Mouse (Mus musculus): Measurements from ENCODE around the gene Gm7694. TPM values are rescaled to one million over a fixed set of nuclear protein-coding genes. Genes with fewer than 3 reads are reported as not detected.
A peak's percentile ranks its signal among the peaks of the same experiment; 100 is the strongest.

Gene Gm7694
- polyA plus RNA-seq, 1 experiment from 2014 or later: 2.1 TPM

DNA sequence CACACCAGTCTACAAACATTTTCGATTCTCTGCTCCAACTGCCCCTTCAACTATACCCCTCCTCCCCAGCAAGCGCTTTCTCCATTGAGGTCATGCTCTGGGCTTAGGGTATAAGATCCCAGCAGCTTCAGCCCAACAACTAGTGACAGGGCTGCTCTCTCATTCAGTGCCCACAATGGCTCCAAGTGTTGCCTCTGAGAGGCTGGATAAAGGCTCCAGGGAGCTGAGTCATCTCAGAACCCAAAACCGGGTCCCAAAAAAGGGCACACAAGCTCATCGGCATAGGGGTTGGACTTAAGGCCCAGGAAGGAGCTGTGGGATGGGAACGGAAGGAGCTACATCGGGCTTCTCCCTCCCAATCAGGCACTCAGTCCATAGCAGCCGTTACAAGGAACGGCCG is 4.4 kb downstream of the Gm7694 start:
- no peak overlapping the region for H3K9ac ChIP-seq (replicated peaks; ENCODE audit: low read length)
- no peaks in the 10 kb centered on the region for H3K36me3 ChIP-seq (ENCODE audit: control insufficient read depth, insufficient read depth, low read length)
- no peak overlapping the region for H3K4me3 ChIP-seq (replicated peaks; ENCODE audit: low read depth, low read length)
- no peaks in the 10 kb centered on the region for H3K27me3 ChIP-seq (ENCODE audit: control insufficient read depth, insufficient read depth, low read length)
- no peak overlapping the region for H3K4me2 ChIP-seq (ENCODE audit: low read length)
- H3K9me3 ChIP-seq (ENCODE audit: control insufficient read depth, low read length): no peaks in the 10 kb centered on the region
- DNase-seq: no peak
- H3K4me1 ChIP-seq (ENCODE audit: control insufficient read depth, insufficient read depth, low read length): no peaks in the 10 kb centered on the region
- 95% methylated on average over 9 of the region's 9 CpGs for WGBS
- no peak for ATAC-seq (ENCODE audit: low FRiP score, low TSS enrichment)
- H3K27ac ChIP-seq (replicated peaks; ENCODE audit: low read depth, low read length): no peak overlapping the region

DNA sequence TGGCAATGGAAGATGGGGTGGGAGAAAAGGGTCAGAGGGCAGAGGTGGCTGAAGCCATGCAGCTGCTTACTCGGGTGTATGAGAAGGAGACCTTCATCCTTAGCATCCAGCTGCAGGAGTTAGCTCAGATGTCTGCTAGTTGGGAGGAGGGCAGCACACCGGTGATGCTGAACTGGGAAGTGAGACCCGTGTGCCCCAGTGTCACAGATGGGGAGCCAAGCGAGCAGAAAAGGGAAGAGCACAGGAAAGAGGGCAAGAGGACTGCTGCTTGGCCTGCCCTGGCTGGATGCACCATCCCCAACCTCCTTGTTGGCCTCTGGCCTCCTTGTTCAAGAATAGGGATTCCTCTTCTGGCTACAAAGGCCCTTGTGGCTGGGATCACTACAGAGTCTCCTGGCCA is 6.6 kb downstream of the Gm7694 start:
- ATAC-seq (ENCODE audit: low FRiP score, low TSS enrichment) (no peak), DNase-seq (no peak)
- no peaks in the 10 kb centered on the region for H3K27me3 ChIP-seq (ENCODE audit: control insufficient read depth, insufficient read depth, low read length)
- H3K9ac ChIP-seq (replicated peaks; ENCODE audit: low read length): no peak overlapping the region
- no peak overlapping the region for H3K27ac ChIP-seq (replicated peaks; ENCODE audit: low read depth, low read length)
- 72% methylated on average over 4 of the region's 4 CpGs for WGBS
- no peak overlapping the region for H3K4me2 ChIP-seq (ENCODE audit: low read length)
- no peaks in the 10 kb centered on the region for H3K4me1 ChIP-seq (ENCODE audit: control insufficient read depth, insufficient read depth, low read length)
- H3K4me3 ChIP-seq (replicated peaks; ENCODE audit: low read depth, low read length): no peak overlapping the region
- H3K9me3 ChIP-seq (ENCODE audit: control insufficient read depth, low read length): no peaks in the 10 kb centered on the region
- H3K36me3 ChIP-seq (ENCODE audit: control insufficient read depth, insufficient read depth, low read length): no peaks in the 10 kb centered on the region

DNA sequence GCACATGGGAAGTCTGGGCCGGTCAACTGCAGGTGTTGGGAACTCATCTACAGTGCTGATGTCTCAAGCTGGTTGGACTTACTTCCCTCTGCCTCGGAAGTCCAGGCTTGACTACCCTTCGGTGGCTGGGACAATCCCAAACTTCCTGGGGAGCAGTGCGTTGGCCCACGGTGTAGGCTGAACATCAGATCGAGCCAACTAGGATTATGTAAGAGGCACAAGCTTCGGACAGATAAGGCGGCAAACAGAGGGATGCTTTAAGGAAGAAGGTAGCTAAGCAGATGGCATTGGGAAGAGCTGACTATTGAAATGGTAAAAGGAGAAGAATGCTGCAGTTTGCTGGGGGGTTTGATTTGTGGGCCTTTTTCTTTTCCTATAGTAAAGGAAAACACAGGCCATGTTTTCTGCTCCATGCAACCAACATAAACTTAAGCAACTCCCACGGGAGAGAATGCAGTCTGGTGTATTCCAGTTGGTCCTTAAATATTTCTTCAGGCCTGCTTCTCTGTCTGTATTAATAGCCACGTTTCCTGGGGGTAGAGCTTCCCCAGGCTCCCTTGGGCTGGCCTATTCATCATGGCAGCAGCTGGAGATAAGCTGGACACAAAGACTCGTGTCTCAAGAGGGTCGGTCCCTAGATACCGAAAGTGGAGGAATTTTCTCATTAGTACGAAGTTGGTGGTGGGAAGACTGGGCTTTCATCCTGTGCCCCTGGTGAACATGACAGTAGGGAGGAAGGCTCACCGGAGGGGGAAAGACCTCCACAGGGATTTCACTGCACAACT is 11.2 kb downstream of the Gm7694 start:
- 52% methylated on average over 15 of the region's 15 CpGs for WGBS
- no peak overlapping the region for H3K27ac ChIP-seq (replicated peaks; ENCODE audit: low read depth, low read length)
- H3K4me3 ChIP-seq (replicated peaks; ENCODE audit: low read depth, low read length): no peak overlapping the region
- no peak overlapping the region for H3K9ac ChIP-seq (replicated peaks; ENCODE audit: low read length)
- H3K27me3 ChIP-seq (ENCODE audit: control insufficient read depth, insufficient read depth, low read length): no peaks in the 10 kb centered on the region
- DNase-seq: peak; percentile 28
- H3K36me3 ChIP-seq (ENCODE audit: control insufficient read depth, insufficient read depth, low read length): no peaks in the 10 kb centered on the region
- no peak overlapping the region for H3K4me2 ChIP-seq (ENCODE audit: low read length)
- no peaks in the 10 kb centered on the region for H3K4me1 ChIP-seq (ENCODE audit: control insufficient read depth, insufficient read depth, low read length)
- no peak for ATAC-seq (ENCODE audit: low FRiP score, low TSS enrichment)
- H3K9me3 ChIP-seq (ENCODE audit: control insufficient read depth, low read length): 0 out of 2 replicates have a peak, but pooled peaks cover under 1% of the 10 kb centered on the region

DNA sequence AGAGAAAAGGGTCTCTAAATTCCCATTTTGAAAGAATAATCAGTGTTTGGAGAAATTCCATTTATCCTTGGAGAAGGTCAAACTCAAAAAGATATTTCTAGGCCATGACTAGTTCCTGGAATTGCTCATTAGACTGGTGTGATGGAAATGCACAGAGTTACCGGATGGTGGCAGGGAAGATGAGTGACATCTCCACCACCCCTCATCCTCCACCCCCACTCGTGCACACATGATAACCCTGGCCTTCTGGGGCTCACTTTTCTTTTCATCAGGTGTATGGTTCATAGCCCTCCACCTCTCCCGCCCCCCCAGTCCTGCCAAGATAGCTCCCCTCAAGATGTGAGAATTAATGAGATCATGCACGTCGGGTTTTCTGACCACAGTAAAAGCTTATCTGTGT is 12.9 kb downstream of the Gm7694 start:
- 50% methylated on average over 5 of the region's 5 CpGs for WGBS
- H3K27me3 ChIP-seq (ENCODE audit: control insufficient read depth, insufficient read depth, low read length): no peaks in the 10 kb centered on the region
- ATAC-seq (ENCODE audit: low FRiP score, low TSS enrichment) (peak; percentile 48; the same call in 1 of the 2 replicates), DNase-seq (no peak)
- no peak overlapping the region for H3K27ac ChIP-seq (replicated peaks; ENCODE audit: low read depth, low read length)
- no peak overlapping the region for H3K4me2 ChIP-seq (ENCODE audit: low read length)
- no peaks in the 10 kb centered on the region for H3K4me1 ChIP-seq (ENCODE audit: control insufficient read depth, insufficient read depth, low read length)
- H3K9ac ChIP-seq (replicated peaks; ENCODE audit: low read length): no peak overlapping the region
- 0 out of 2 replicates have a peak, but pooled peaks cover 3% of the 10 kb centered on the region for H3K9me3 ChIP-seq (ENCODE audit: control insufficient read depth, low read length)
- H3K4me3 ChIP-seq (replicated peaks; ENCODE audit: low read depth, low read length): no peak overlapping the region
- no peaks in the 10 kb centered on the region for H3K36me3 ChIP-seq (ENCODE audit: control insufficient read depth, insufficient read depth, low read length)

DNA sequence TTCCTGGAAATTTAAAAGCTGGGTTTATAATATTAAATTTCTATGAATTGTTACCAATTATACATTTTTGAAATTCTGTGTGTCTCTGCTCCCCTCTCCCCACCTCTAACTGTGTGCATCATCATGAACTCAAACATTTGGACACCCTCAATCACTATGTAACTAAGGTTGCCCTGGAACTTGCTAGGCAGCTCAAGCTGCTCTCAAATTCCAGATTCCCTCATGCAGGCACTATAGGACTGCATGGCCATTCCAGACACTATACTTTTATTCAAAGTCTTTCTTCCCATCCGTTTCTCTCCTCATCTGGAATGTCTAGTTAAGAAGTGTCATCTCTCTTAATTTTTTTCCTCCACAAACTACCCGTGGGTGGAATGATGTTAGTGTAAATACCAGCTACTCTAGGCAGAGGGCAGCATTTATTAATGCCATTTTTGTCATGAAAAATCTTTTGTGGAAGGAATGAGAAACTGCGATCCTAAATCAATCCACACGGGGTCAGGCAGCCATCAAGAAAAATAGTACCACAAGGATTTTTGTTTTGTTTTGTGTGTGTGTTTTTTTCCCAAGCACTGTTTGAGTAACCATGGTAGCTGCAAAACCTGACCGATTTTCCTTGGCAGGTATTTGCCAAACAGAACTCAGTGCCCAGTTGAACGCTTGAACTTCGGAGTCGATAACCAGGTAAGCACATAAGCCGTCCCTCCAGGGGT is 13.7 kb downstream of the Gm7694 start:
- H3K4me1 ChIP-seq (ENCODE audit: control insufficient read depth, insufficient read depth, low read length): no peaks in the 10 kb centered on the region
- ATAC-seq (ENCODE audit: low FRiP score, low TSS enrichment): peak; percentile 50; the same call in 1 of the 2 replicates
- DNase-seq: peak; percentile 92
- WGBS: 31% methylated on average over 9 of the region's 9 CpGs
- H3K27ac ChIP-seq (replicated peaks; ENCODE audit: low read depth, low read length): no peak overlapping the region
- H3K4me2 ChIP-seq (ENCODE audit: low read length): peak overlapping the region; percentile 38
- no peak overlapping the region for H3K4me3 ChIP-seq (replicated peaks; ENCODE audit: low read depth, low read length)
- H3K9me3 ChIP-seq (ENCODE audit: control insufficient read depth, low read length): 0 out of 2 replicates have a peak, but pooled peaks cover 3% of the 10 kb centered on the region
- H3K9ac ChIP-seq (replicated peaks; ENCODE audit: low read length): no peak overlapping the region
- no peaks in the 10 kb centered on the region for H3K36me3 ChIP-seq (ENCODE audit: control insufficient read depth, insufficient read depth, low read length)
- no peaks in the 10 kb centered on the region for H3K27me3 ChIP-seq (ENCODE audit: control insufficient read depth, insufficient read depth, low read length)

DNA sequence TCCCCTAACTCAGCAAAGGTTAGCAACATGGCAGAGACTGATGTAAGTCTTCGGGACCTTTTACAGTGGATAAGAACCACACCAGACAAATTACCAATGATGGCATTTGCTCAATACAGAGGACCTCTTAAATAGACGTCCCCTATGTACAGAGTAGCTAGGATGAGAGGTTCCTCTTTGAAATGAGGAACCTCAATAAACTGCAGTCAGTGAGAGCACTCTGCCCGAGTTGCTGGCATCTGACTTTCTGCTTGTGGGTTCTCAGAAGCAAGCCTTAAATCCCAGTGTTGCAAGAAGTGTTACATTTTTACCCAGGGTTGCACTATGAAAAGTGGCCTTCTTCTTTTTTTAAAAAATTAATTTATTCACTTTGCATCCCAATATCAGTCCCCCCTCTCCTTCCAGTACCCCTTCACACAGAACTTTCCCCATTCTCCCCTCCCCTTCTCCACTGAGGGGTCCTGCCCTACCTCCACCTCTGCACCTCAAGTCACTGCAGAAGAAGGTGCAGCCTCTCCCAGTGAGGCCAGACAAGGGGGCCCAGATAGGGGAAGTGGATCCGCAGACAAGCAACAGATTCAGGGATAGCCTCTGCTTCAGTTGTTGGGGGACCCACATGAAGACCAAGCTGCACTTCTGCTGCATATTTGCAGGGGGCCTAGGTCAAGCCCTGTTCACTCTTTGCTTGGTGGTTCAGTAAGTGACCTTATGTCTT is 23.6 kb downstream of the Gm7694 start:
- no peak overlapping the region for H3K4me2 ChIP-seq (ENCODE audit: low read length)
- ATAC-seq (ENCODE audit: low FRiP score, low TSS enrichment) (no peak), DNase-seq (no peak)
- no peak overlapping the region for H3K27ac ChIP-seq (replicated peaks; ENCODE audit: low read depth, low read length)
- H3K9ac ChIP-seq (replicated peaks; ENCODE audit: low read length): no peak overlapping the region
- no peaks in the 10 kb centered on the region for H3K27me3 ChIP-seq (ENCODE audit: control insufficient read depth, insufficient read depth, low read length)
- H3K4me1 ChIP-seq (ENCODE audit: control insufficient read depth, insufficient read depth, low read length): no peaks in the 10 kb centered on the region
- H3K9me3 ChIP-seq (ENCODE audit: control insufficient read depth, low read length): no peaks in the 10 kb centered on the region
- H3K4me3 ChIP-seq (replicated peaks; ENCODE audit: low read depth, low read length): no peak overlapping the region
- no peaks in the 10 kb centered on the region for H3K36me3 ChIP-seq (ENCODE audit: control insufficient read depth, insufficient read depth, low read length)
- 84% methylated on average over 4 of the region's 4 CpGs for WGBS

DNA sequence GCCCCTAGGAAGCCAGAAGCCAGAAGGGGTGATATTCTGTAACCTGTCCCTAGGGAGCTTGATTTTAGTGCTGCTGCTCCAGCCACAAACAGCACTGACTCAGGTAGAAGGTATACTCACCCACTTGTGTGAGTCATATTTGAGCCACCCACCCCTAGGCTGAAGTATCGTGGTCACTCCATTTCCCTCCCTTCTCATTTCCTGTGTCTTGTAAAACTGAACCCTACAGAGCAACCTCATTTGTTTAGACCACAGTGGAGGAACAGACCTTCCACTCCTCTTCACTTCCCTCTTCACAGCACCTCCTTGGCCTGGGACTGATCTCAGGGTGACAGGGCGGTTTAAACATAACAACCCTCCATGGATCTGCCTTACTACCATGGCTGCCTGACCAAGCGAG is 29.1 kb downstream of the Gm7694 start, which contains the start of gene Sh2d1b1:
Gene Sh2d1b1, plus strand, starts transcription at position 305 of the 400 bp plus-strand sequence.
- 93% methylated on average over 2 of the region's 3 CpGs for whole genome bisulfite sequencing
- Histone ChIP-seq H3K9me3 (ENCODE audit: control insufficient read depth, low read length) (no peaks in the 10 kb centered on the region), H3K36me3 (ENCODE audit: control insufficient read depth, insufficient read depth, low read length) (no peaks in the 10 kb centered on the region), H3K4me2 (ENCODE audit: low read length) (no peak within 1 kb of the TSS), H3K27me3 (ENCODE audit: control insufficient read depth, insufficient read depth, low read length) (no peaks in the 10 kb centered on the region), H3K4me1 (ENCODE audit: control insufficient read depth, insufficient read depth, low read length) (no peaks in the 10 kb centered on the region), H3K4me3 (replicated peaks; ENCODE audit: low read depth, low read length) (no peak within 1 kb of the TSS), H3K9ac (replicated peaks; ENCODE audit: low read length) (no peak within 1 kb of the TSS), H3K27ac (replicated peaks; ENCODE audit: low read depth, low read length) (no peak within 1 kb of the TSS)
- ATAC-seq (ENCODE audit: low FRiP score, low TSS enrichment): no peak
- DNase-seq: no peak

DNA sequence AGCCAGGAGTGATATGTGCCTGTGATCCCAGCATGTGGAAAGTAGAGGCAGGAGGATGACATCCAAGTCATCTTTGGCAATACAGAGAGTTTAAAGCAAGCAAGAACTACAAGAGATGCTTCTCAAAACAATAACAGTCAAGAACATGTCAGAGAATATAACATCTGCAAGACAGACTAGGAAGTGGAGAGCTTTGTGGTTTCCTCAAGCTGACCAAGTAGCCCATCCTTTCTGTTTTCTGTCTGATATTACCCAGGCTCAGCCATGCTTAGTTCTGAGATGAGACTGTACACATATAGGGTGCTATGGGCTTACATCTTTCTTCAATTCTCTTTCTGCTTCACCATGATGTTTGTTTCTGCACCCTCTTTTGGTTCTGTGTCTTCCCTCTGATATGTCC is 32.9 kb downstream of the Gm7694 start:
- no peak for ATAC-seq (ENCODE audit: low FRiP score, low TSS enrichment)

More for the DNA sequence above, 32.9 kb downstream of the Gm7694 start:
- Histone ChIP-seq H3K4me2 (ENCODE audit: low read length) (no peak overlapping the region), H3K4me1 (ENCODE audit: control insufficient read depth, insufficient read depth, low read length) (no peaks in the 10 kb centered on the region), H3K9me3 (ENCODE audit: control insufficient read depth, low read length) (no peaks in the 10 kb centered on the region), H3K27ac (replicated peaks; ENCODE audit: low read depth, low read length) (no peak overlapping the region), H3K36me3 (ENCODE audit: control insufficient read depth, insufficient read depth, low read length) (no peaks in the 10 kb centered on the region), H3K27me3 (ENCODE audit: control insufficient read depth, insufficient read depth, low read length) (no peaks in the 10 kb centered on the region), H3K4me3 (replicated peaks; ENCODE audit: low read depth, low read length) (no peak overlapping the region), H3K9ac (replicated peaks; ENCODE audit: low read length) (no peak overlapping the region)
- DNase-seq: no peak

Data from midbrain, embryonic 14.5 days (tissue).